Mouse (Mus musculus) monocyte, adult 5-6 weeks (primary cell): ENCODE results near the gene Has1. TPM values are rescaled to one million over a fixed set of nuclear protein-coding genes. Genes with fewer than 3 reads are reported as not detected.

Source experiments
- ATAC-seq: fragments of 153-309, 156-312 bp; replicated peaks from 2 replicates; pipeline ENCODE4 v1.8.0; 2017; ENCODE audit warnings: mild to moderate bottlenecking; ENCODE audit not compliant: low TSS enrichment, insufficient number of reproducible peaks, severe bottlenecking, poor library complexity, low FRiP score
- total RNA-seq: library from RNA; stranded (forward); fragments of 200-1000, 200-491, 200-594 nt; gene quantifications from 3 replicates; pipeline ENCODE4 v1.2.3, GENCODE M21; 2017

Has1 gene
- total RNA-seq, result not detected in 3 replicates

DNA sequence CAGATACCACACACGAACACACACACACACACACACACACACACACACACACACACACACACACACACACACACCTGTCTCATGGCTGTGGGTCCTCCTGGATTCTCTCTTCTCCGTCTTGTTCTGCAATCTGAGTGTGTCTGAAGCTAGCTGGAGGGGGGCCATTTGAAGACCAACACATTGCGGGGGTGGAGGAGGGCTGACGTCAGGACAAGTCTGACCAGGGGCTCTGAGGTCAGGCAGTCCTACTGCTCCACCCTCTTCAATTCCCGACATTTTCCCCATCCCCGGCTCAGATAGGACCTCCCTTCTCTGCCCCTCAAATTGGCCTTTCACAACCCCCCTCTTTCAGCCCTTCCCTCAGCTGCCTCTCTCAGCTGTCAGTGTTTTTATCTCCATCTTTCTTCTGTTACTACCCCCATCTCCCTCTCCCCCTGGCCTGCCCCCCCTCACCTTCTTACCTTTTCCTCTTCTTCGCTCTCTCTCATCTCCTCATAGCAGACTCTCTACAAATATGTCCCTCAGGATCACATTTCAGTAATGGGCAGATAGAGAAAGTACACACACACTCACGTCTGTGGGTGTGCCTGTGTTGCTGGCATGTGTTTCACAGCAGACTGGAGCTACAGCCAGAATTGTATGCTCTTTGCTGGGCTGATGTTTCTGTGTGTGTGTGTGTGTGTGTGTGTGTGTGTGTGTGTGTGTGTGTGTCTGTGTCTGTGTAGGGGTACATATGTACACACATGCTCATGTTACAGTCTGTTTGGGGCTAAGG, at the start of gene Has1:
Has1 (minus strand) TSS at position 142 of the 775 bp plus-strand sequence.
- ATAC-seq, result no peak

DNA sequence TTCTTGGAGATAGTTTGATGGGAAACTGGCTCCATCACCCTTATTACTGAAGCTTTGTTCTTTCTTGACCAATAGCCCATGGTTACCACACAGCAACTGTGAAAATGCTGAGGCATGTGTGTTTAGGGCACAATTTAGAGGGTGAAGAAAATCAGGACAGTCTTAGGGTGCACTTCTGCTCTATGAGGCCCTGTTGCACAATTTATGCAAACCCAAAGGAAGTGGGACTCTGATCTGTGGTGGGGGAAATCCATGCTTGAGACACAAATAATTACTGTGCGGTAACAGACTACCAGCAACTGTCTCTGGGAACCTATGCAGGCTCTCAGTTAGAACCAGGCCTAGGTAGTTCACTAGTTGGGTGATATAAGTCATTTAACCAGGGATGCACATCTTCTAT, 45.8 kb upstream of the Has1 start:
- ATAC-seq, result peak; percentile 87

DNA sequence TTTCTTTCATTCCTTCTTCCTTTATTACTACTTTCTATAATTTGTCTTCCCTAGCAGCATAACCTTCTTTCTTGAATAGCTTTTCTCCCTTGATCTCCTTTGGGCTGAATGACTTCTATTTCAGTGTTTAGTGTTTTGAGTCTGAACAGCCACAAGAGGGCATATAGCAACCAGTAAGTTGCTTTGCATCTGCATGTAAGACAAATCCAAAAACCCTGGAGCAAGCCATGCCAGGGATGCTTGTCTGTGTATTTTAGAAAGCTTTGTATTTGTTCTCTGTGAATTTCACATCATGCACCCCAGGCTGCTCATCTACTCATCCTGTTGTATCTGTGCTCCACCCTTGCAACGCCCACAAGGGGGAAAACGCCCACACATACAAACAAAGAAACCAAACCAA, 44.3 kb upstream of the Has1 start:
- ATAC-seq, result no peak

DNA sequence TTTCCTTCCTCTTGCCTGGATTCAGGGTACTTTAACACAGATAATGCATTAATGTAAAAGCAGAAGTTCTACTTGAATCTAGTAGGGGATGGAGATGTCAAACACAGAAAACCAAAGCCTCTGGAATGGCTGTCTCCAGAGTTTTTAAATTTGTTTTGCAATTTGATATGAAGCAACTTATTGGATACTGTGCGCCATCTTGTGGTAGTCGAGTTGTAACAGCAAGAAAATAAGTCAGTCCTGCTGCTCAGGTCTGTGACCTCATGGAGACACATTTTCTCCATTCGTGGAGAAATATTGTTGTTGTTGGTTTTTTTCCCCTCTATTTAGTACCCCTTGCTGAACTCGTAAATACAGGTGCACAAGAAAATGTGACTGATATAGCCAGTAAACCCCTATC, 41.0 kb upstream of the Has1 start:
- ATAC-seq, result 0 out of 2 replicates have a peak, but pooled peaks have one; percentile 24

DNA sequence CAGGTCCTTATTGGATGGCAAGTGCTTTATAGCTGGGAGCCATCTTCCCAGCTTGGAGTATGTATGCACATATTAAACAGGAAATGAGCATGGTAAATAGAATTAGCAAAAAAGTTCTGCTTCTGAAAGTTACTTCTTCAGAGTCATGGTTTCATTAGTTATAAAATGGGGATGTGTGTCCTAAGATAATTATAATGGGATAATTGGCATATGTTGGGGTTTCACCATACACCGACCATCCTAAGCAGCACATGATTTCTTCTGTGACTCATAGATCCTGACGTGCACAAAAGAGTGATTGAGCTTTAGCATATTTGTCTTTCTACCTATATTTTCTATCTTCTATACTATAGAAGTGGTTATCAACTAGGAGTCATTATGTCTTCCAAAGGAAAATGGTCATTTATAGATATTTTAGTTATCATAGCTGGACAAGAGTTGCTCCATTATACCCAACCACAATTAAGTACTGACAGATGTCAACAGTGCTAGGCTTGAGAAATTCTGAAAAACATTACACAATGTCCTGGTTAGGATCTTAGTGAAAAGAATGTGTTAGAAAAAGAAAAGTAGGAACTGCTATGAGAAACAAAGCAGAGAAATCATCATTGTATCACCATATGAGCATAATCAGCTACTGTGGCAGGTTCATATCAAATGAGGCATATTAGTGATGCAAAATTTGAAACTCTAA, 34.9 kb upstream of the Has1 start:
- ATAC-seq, result peak; percentile 52

DNA sequence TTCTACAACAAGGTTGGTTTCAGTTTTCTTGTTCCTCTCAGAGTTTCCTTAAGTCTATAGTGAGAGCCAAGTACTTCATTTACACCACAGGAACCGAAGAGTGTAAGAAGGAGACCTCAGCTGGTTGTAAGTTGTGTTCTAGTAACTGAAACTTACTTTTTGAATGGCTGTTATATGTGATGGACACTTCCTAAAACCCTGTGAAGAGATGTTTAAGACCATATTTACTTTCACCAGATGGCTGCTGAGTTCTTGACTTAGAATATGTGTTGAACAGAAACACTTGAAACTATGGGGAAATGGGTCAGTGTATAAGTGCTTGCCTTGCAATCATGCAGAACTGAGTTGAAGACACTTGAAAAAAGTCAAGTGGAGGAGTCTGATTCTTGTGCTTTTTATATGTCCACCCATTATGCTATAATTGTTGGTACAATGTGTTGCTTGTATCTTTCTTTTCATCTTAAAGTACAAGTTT, 32.8 kb upstream of the Has1 start, which contains the start of the genes Fpr2 and Fpr3:
Fpr2 (plus strand) TSS at position 51 of the 475 bp plus-strand sequence.
Fpr3 (plus strand) TSS at position 79 of the 475 bp plus-strand sequence.
- ATAC-seq, result no peak

DNA sequence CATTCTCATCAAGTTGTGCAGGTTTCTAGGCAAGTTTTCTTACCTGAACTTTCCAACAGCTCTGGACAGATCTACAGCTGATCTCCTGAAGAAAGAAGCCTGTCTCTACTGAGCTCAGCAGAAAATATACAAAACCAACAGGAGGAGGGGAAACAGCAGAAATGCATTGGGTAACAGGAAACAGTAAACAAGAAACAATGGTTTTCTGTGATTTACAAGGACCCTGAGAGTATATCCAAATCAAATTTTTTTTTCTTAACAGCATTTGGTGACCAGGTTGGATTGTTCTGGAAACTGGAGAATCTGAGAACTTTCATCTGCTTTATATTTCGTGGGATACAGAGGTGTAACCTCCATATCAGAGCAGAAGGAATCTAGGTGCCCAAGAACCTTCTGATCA, 28.8 kb upstream of the Has1 start, which contains the start of gene Fpr1:
Fpr1 (minus strand) TSS at position 101 of the 400 bp plus-strand sequence.
- no peak for ATAC-seq

DNA sequence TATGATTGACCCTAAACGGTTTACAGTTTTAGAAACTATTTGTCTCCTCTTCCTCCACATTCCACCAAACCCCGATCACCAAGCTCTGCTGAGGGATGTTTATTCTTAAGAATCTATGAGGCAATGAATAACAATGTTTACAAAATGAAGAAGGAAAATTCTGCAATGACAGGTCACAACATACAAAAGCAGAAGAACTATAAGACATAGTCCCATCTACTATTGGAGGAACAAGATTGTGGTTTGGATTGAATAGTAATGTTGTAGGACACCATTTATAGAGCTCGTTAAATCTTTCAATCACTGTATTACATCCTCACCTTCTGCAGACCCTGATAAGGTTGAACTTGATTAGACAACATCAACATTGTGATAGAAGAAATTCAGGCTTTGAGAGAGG, 27.7 kb upstream of the Has1 start:
- ATAC-seq, result peak; percentile 69

DNA sequence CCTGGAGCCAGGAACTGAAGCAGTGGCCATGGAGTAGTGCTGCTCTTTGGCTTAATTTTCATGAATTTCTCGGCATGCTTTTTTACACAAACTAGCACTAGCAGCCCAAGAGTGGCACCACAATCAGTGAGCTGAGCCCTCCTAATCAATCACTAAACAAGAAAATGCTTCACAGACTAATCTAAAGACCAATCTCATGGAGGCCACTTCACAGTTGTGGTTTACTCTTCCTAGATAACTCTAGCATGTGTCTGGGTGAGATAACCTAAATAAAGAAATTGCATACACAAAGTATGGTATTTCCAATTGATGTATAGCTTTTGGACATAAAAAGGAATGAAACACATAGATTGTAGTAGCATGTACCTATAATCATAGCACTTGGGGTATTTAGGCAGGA, 24.3 kb upstream of the Has1 start:
- ATAC-seq, result no peak

DNA sequence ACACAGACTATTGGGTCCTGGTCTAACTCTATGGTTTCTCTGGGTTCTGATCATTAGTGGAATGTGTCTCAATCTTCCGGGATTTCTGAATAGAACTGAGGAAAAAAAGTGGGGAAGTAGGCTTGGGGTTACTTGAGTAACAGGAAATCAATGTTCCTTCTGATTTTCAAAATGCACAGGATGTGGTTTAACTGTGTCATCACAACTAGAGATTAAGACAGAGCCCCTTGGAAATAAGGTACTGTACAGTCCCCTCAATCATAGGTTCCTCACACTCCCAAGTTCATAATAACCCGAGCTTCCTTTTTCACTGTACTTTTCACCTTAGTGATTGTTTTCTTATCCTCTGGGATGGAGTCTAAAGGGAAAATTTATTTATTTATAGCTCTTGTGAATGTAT, 16.7 kb upstream of the Has1 start:
- ATAC-seq, result peak; percentile 62; the same call in 1 of the 2 replicates

DNA sequence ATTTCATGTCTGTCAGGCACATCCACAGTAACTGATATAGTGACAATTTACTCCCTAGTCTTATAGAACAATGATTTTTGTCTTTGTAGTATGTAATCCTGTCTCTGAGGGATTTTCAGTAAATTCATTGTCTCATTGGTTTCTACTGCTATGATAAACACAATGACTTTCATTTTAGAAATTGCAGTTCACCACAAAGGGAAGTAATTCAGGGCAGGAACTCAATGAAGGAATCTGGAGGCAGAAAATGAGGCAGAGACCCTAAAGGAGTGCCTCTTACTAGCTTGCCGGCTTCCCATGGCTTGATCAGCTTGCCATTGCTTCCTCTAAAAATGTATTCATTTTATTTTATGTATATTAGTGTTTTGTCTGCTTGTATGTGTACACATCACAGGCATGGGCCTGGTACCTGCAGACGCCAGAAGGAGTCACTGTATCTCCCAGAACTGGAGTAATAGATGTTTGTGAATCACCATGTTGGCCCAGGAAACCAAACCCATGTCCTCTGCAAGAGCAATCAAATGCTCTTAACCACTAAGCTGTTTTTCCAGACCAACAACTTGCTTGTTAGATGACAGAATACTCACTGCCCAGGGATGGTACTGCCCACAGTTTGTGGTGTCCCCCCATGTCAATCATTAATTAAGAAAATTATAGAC, 16.0 kb upstream of the Has1 start:
- peak; percentile 32 for ATAC-seq

DNA sequence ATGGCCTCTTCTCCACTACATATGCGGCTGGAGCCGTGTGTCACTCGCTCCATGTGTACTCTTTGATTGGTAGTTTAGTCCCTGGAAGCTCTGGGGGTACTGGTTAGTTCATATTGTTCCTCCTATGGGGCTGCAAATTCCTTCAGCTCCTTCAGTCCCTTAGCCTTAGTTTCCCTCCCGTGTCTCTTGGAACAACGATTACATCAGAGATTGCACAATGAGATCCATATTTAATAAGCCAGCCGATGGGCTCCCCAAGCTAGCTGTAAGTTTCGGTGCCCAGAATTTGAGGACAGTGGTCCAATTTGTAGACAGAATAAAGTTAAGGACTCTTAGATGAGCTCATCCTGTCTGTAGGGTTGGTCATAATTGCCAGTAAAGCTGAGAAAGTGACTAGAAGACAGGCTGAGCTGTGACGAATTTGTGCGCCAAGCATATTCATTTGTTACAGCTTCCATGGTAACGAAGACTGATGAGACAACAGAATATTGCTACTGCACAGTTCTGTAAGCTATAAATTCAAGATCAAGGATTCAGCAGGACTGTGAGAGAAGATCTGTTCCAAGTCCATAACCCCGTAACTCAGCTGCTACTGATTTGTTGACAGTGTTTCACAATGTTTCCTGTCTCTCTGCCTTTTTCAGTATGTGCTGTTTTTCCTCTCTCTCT, 11.9 kb upstream of the Has1 start:
- ATAC-seq, result no peak

DNA sequence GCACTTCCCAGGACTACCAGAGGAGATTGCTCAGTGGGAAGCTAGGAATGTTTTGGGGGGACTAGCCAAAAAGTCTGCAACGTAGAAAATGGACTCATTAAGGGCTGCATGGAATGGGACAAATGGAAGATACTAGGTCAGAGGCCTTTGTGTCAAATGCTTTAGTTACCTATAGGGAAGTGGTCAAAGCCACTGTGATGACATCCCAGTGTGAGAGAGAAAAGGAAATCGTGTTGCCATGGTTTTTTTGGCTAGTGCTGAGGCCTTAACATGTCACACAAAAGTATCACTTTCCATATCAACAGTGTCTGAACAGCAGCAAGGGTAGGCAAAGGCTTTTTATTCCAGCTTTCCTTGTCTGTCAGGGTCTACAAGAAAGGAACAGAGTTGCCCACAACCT, 10.2 kb upstream of the Has1 start:
- peak; percentile 82 for ATAC-seq

DNA sequence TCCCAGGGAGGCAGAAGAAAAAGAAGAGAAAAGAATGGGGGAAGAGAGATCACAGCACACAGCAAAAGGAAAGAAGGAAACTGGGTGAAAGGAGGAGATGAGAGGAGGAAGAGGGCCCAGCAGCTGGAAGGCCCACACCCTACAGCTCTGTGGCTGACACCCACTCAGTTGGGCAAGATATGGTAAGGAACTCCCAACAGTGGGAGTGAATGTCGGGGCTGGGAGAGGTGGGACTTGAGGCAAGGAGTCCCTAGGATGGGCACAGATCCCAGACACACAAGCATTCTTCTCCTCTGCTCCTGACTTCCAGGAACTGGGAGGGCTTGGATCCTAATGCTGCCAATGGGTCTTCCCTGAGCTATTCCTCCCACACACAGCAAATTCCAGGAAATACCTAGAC, 7.4 kb upstream of the Has1 start:
- no peak for ATAC-seq

DNA sequence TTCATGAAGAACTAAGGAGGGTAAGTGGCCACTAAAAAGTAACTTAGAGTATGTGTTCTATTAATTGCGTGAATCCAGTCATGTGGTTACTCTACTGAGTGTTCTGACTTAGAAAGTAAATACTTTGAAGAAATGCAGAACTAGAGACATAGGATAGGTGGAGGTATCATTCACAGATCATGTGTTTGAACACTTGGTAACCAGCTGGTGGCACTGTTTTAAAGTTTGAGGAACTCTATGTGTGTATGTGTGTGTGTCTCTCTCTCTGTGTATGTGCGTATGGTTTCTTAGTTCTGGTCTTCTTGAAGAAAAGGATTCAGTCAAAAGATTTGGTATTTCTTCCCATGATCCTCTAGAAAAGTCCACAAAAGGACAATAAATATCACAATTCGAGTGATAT, 5.1 kb upstream of the Has1 start:
- peak; percentile 51; the same call in 1 of the 2 replicates for ATAC-seq

DNA sequence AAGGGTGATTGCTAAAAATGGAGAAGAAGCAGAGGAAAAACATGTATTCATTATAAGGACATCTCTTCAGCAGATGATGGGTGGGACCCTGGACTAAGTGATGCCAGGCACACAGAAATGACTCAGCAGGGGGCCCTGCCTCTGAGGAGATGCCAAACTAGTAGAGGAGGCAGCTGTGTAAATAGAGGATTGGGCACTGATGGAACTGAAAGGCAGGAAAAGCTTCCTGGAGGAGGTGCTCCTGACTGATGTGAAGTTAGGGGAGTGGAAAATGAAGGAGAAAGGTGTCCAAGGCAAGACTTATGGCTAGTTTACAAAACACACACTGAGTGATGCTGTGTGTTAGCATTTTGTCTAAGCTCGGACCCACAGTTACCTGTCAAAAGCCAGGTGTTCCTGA, 2.4 kb upstream of the Has1 start:
- no peak for ATAC-seq

DNA sequence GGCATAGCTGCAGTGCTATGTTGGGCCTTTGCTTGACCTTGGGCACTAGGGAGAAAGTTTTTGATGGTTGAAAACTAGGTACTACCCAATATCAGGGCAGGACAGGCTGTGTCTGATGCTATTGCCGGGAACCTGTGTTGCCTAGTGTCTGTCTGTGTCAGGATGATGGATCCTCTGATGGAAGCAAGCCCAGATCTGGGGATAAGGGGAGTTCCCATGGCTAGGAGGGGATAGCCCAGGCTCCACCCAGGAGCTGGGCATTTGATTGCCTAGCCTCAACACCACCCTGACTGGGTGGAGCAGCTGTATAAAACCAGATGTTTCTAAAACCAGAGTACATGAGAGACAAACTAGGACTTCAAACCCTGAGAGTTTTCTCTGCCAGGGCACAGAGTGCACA, 1.6 kb upstream of the Has1 start:
- ATAC-seq, result no peak

DNA sequence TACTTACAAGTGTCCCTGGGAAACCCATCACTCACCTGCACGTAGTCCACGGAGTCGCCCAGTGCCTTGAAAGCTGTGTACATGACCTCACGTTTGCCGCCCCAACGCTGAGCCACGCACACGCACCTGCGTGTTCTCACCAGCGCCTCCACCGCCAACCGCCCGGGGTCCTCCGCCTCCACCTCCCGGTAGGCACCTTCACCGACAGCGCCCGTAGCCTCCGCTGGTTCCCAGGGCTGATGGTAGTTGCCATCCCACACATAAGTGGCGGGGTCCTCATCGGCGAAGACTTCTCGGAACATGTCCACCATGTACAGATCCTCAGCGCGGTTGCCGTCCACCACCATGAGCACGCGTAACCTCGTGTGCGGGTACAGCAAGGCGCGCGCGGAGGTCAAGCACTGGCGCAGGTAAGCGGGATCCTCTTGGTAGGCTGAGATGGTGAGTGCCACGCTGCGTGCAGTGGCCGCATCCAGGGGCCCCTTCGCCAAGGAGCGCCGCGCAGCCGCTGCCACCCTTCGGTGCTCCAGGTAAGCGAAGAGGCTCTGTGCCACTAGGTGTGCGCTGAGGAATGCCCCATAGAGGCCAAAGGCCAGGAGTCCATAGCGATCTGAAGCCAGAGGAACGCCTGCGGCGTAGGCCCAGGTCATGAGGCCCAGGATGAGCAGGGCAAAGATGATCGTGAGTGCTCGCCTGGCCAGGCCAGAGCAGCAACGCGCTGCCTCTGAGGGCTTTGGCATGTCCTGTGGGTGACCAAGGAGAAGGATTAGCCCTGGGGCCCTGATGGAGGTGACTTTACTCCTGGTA, 4.9 kb downstream of the Has1 start:
- no peak for ATAC-seq
